Mouse (Mus musculus): ENCODE measurements around the gene Eid2b.
"Not testable (repeated sequence)": the region's sequence is repeated elsewhere in the genome, so short reads cannot be mapped to it uniquely, and the experiment has no call there.

Gene Eid2b

DNA sequence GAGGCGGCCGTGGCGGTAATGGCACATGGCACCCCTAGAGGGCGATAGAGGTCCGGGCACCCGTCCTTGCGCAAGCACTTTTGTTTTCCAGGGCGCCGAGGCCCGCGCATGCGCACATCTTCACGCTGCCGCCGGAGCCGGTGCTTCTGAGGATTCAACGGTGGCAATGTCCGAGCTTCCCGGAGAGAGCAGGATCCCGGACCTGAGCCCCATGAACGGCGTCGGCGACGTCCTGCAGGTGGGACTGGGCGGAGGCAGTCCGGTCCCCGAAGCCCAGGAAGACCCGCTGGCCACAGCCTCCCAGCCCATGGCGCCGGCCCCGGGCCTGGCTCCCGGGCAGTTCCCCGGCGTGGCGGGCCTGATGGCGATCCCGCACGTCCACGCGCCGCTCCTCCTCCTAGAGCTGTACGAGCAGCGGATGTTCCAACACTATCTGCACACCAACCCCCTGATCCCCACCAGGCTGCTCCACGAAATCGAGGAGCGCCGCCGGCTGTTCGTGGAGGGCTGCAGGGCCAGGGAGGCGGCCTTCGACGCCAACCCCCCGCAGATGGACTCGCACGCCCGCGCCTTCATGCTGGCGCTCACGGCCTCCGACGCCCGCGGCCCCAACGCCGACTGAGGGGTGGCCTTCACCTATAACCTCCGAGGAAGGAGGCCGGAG is at the start of gene Eid2b:
Eid2b (plus strand) TSS at position 125 of the 664 bp plus-strand sequence.
- peak; percentile 96 for DNase-seq (ENCODE audit: low read depth)

DNA sequence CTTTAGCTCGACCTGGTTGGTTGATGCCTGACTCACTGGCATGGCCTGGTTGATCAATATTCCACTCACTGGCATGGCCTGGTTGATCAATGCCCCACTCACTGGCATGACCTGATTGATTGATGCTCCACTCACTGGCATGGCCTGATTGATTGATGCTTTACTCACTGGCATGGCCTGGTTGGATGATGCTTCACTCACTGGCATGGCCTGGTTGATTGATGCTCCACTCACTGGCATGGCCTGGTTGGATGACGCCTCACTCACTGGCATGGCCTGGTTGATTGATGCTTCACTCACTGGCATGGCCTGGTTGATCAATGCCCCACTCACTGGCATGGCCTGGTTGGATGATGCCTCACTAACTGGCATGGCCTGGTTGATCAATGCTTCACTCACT is 33.6 kb upstream of the Eid2b start:
- DNase-seq (ENCODE audit: low read depth), result not testable (repeated sequence)

DNA sequence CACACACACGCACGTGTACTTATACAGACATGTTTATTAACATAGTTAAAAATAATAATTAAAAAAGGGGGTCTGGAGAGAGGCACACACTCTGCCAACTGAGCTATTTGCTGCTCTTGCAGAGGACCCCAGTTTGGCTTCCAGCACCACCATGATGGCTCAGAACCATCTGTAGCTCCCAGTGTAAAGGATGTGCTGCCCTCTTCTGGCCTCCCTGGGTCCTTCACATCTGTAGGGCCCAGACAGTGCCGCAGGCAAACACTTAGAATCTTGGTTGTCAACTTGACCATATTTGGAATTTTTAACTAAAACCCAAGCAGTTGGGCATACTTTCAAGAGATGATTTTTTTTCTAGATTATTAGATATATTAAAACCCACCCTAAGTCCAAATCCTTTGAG is 28.6 kb upstream of the Eid2b start:
- no peak for DNase-seq (ENCODE audit: low read depth)

DNA sequence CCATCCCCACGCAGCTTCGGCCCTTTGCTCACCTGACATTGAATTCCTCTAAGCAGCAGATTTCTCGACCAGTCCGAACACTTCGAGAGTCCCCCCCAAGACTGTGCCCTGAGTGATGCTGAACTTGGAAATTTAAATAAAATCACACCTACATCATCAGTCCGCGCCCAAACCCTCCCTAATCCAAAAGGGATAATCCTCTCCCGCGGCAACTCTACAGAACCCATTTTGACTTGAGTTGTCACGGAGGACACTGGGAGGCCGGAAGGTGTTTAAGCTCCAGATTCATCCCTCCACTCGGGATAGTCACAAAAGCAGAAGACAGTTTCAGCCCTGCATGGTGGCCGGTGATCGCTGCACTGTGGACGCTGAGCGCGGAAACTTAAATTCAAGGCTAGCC is 25.6 kb upstream of the Eid2b start:
- DNase-seq (ENCODE audit: low read depth), result no peak

DNA sequence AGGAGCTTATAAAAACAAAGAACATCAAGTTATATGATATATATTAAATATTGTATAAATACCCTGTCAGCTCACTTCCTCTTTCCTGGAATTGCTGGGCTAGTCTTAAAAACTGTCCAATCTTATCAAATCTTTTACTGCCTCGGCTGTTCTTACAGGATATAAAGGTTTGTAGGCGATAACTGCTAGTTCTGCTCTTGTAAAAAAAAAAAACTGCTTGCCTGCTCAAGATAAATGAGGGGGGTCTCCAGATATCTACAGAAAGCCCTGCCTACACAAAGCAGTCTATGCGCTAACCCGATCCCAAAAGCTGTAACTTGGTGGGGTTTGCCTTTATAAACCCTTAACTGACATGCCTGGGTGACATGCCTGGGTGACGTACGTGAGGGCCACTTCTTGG is 22.9 kb upstream of the Eid2b start:
- no peak for DNase-seq (ENCODE audit: low read depth)

DNA sequence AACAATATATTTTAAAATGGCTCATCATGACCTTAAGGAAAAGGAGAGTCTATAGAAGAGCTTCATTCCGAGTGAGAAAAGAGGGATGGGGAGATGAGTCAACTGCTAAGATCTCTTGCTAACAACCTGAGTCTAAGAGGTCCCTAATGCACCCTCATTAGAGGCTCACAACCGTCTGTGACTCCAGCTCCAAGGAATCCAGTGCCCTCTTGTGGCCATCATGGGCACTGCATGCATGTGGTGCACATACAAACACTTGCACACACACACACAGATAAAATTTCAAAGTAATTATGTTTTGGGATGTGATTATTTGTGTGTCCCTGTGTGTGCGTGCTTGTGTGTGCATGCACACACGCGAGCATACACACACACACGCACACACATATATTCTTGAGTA is 22.1 kb upstream of the Eid2b start:
- peak; percentile 39 for DNase-seq (ENCODE audit: low read depth)

DNA sequence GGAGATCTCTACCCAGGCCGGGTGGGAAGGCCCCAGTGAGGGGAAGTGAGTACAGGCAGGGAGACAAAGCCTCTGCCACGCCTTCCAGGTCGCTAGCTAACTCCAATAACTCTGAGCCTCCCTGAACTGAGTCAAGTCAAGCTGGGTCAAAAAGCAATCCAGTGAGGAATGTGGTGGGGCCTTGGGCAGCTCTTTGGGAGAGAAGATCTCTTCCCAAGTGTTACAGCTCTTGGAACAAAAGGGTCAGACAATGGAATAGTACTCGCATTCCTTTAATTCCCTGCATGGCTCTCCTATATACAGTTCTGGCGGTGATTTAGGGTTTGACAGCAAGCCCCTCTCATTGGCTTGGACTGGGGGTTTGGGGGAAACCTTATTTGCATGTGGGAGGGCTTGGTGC is 14.7 kb upstream of the Eid2b start:
- no peak for DNase-seq (ENCODE audit: low read depth)

DNA sequence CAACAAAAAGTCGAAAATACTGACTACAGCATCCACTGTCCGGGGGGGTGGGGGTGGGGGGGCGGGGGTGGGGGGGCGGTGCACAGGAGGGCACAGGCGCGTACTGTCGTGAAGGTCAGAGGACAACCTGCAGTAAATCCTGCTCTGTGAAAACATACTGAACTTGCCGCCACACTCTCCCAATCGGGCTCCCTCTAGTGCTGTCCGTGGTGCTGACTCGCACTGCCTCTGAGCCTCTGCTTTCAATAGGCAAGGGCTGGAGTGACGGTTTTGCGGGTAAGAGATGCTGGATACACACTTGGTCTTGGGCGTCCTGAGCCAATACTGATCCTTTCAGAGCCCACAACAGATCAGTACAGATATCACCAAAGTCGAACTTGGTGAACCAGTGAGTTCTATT is 13.8 kb upstream of the Eid2b start:
- peak; percentile 73 for DNase-seq (ENCODE audit: low read depth)

DNA sequence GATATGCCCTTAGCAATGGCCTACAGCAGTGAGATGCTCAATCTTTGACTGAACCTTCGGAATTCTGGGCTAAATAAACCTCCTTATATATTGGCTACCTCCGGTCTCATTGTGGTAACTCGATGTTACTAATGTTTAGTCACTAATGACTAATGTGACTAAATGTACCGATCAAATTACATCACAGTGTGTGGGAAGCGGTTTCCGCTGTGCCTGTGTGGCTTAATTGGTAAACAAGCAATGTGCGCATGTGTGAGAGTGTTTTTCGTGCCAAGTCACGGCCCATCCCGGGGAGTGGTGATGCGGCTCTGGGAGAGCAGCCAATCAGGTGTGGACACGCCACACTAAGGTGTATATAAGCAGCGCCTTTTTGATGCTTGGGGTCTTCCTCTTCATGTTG is 12.1 kb upstream of the Eid2b start:
- no peak for DNase-seq (ENCODE audit: low read depth)

DNA sequence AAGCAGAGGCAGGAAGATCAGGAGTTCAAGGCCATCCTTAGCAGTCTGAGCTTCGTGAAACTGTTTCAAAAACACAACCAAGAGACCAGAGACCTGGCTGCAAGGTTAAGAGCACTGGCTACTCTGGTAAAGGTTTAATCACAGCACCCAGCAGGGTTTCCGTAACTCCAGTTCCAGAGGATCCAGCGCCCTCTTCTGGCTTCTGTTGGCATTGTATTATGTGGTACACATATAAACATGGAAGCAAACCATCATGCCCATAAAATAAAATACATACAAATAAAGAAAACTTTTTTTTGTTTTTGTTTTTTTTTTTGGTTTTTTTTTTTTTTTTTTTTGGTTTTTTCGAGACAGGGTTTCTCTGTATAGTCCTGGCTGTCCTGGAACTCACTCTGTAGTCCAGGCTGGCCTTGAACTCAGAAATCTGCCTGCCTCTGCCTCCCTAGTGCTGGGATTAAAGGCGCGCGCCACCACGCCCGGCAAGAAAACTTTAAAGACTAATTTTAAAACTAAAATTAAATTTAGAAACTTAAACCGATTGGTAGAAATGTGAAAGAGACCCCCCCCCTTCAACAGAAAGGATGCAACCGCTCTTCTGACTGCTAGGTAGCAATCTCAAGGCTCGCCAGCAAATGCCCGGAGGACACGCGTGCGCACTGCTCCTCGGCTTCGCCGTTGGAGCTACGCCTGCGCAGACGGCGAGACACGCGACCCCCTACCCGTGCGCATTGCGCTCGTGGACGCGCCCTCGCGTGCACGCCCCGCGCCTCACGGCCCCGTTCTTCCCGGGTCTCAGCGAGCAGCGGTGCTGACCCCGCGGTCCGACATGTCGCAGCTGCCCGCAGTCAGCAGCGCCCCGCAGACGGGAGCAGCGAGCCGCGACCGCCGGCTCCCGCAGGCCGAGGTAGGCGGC is 10.2 kb upstream of the Eid2b start, which contains the start of gene Eid2:
Eid2 (plus strand) TSS at position 753 of the 913 bp plus-strand sequence.
- peak; percentile 59 for DNase-seq (ENCODE audit: low read depth)

DNA sequence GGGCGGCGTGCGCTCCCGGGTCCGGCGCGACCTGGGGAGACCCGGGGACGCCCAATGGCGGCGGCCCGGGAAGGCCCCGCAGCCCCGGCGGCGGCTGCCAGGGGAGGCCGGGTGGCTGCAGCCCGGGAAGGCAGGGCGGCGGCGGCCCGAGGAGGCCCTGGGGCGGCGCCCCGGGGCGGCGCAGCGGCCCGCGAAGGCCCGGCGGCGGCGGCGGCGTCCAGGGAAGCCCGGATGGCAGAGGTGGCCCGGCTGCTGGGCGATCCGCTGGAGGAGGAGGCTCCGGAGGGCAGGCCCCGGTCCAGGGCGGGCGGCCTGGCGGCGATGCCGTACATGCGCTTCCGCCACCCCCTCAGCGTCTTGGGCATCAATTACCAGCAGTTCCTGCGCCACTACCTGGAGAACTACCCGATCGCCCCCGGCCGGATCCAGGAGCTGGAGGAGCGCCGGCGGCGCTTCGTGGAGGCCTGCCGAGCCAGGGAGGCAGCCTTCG is 9.5 kb upstream of the Eid2b start:
- peak; percentile 39 for DNase-seq (ENCODE audit: low read depth)

DNA sequence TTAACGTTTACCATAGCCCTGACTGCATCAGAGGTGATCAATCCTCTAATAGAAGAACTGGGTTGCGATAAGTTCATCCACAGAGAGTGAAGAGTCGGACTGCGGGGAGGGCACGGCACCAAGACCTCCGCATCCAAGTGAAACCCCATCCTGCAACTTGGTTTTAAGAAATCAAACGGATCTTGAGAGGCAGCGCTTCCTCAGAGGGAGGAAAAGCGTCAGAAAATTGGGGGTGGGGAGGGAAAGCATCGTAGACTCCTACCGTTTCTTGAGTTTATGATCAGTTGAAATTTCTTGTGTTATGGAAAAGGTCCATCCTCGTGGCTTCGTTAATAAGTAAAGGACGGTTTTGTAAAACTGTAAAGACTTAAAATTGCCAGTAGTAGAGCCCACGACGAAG is 9.0 kb upstream of the Eid2b start:
- DNase-seq (ENCODE audit: low read depth), result no peak

DNA sequence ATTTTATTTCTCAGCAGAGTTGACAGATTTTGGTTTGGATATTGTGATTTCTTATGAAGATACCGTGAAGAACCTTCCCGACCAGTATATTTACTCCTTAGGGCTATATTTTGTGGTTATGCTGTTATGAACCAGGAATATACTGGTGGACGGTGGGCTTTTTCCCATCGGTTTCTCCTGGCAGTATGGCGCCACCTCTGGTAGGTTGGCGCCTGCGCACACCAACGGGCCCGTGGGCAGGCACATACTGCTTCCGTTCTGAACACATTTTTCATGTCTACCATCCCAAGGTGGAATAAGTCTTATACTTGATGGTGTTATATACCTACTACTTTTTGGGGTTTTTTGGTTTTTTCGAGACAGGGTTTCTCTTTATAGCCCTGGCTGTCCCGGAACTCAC is 8.2 kb upstream of the Eid2b start:
- DNase-seq (ENCODE audit: low read depth), result peak; percentile 32

DNA sequence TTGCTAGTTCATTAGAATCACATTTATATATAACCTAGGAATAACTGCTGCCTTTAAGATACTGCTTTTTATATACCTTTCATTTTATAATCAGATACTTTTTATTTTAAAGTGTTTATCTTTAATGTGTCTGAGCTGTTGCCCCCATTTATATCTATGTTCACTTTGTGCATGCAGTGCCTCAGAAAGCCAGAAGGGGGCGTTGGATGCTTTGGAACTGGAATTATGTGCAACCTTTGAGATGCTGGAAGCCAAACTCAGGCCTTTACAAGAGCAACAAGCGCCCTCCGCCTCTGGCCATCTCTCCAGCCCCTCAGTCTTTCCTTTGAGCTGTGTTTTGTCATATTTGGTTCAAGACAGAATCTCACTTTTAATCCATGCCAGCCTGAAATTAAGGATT is 5.8 kb upstream of the Eid2b start:
- peak; percentile 43 for DNase-seq (ENCODE audit: low read depth)

DNA sequence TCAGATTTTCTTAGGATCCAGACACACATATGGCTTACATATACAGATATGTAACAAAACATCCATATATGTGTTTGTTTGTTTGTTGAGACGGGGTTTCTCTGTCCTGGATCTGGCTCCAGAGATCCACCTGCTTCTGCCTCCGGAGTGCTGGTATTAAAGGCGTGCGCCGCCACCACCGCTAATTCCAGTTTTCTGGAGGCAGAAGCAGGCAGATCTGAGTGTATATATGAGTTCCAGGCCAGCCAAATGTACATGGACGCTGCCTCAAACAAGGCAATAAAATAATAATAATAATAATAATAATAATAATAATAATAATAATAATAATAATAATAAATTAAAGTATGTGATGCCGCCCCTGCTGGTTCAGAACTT is 313 bp upstream of the Eid2b start:
- no peak for DNase-seq (ENCODE audit: low read depth)

DNA sequence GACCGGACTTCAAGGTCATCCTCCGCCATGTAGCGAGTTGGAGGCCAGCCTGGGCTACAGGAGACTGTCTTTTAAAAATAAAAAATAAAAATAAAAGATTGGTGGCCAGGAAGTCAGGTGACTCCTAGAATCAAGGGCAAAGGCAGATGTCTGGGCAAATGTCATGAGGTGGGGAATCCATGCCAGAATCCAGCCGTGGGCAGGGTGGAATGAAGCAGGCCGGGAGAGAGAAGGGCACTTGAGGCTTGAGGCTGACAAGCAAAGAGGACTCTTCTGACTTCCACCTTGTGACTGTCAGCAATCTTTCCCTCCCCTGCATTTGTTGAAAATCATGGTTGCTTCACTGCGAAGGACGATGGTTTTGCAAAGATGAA is 727 bp downstream of the Eid2b start:
- no peak for DNase-seq (ENCODE audit: low read depth)

DNA sequence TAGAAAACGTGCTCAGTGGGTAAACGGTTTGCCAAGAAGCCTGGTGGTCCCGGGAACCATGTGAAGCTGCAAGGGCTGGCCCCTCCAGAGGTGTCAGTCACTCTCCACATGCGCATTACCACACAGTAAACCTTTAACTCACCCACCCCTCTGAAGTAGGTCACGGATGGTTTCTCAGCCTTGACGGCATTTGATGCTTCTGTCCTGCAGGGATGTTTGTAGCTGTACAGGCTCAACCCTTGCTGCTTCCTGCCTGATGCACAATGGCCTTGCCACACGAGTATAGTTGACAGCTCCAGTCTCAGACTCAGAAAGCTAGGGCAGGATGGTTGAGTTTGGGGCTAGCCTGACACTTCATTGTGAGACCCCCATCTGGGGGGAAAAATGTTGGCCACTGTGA is 3.1 kb downstream of the Eid2b start:
- no peak for DNase-seq (ENCODE audit: low read depth)

DNA sequence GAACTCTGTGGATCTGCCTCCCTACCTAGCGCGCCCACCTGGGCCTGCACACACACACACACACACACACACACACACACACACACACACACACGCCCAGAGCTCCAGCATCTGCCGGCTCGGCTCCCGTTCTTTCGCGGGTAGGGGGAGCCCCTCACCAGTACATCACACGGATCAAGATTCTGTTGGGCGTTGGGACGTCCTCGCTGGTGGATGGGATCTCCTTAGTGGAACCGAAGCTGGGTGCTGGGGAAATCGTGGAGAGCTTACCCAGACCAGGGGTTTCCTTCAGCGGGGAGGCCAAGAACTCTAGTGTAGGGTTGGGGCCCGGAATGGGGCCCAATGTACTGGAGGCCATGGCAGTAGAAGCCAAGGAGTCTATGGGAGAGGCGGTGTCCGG is 12.6 kb downstream of the Eid2b start:
- DNase-seq (ENCODE audit: low read depth), result no peak

DNA sequence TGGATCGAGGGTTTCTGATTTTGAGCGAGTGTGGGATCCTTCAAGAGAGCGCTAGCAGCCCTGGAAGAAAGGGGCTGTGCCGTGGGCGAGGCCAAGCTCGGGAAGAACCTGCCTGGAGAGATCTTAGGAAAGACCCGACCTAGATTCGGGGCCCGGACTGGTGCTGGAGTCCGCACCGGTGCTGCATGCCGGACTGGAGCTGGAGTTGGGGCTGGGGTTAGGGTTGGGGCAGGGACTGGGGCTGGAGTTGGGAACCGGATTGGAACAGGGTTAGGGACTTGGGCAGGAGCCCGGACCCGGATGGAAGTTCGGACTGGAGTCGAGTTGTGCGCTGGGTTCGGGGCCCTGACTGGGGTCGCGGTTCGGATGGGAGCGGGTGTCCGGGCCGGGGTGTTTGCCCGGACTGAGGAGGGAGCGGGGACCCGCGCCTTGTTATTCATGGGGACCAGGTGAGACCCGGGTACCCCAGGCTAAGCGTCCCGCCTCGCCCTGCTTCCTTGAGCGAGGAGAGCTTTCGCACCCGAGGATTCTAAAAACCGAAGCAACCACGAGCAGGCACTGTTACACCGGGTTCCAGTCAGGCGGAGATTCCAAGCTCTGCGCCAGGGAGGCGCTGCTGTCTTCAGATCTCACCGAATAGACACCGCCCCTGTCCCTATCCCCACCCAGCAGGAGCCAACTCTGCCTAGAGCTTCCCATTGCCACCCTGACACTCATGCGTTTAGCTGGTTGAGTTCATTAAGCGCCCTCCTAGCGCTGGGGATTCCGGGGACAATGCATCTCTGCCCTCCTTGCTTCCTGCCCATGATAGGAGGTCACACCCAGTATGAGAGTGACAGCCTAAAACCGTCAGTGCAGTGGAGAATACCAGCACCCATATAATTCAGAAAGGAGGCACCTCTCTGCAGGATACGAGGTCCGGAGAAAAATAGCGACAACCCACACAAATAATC is 13.4 kb downstream of the Eid2b start, which contains the start of gene Selenov:
Selenov (minus strand) TSS at position 549 of the 953 bp plus-strand sequence.
- DNase-seq (ENCODE audit: low read depth), result no peak

DNA sequence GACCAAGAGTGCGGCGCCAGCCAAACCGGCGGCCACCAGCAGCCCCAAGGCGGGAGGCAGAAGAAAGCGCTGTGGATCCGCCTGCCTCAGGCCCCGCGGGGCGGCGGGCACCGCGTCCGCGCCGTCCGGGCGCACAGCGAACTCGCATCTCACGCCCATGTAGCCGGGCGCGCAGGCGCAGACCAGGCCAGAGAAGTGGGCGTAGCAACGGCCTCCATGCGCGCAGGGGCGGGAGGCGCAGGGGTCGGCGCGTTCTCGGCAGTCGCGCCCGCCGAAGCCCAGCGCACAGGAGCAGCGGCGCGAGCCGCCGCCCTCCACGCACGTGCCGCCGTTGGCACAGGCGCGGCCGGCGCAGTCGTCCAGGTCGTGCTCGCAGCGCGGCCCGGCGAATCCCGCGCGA is 16.9 kb downstream of the Eid2b start:
- peak; percentile 54 for DNase-seq (ENCODE audit: low read depth)

DNA sequence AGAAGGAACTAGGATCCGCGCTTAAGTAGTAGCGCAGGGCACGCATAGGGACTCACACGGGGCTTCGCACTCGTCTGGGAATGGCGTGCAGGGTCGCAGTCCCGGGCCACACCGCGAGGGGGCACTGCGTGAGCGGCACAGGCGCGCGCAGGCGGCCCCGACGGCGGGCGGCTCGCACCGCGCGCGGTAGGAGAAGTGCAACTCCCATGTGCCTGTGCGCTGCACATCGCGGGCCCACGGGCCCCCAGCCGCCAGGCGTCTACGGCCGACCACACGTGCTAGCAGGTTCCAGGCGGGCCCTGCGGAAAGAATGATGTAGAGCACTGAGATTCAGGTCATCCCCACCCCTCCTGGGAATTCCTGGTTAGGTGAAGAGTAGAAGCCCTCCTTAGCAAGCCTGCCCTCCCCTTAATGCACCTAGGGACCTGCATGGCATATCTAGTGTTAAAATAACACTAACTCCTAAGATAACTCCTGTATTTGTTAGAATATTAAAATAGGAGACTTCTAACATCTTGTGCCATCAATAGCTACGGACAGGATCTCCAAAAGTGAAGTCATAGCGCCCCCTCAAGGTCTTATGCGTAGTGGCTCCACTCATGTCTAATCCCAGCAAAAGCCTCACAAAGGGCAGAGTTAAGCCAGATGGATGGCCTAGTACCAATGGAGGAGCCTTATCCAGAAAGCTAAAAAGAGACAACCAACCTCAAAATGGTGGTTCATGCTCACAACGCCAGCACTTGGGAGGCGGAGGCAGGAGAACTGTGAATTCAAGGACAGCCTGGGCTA is 21.5 kb downstream of the Eid2b start:
- peak; percentile 69 for DNase-seq (ENCODE audit: low read depth)
